Mouse (Mus musculus) stomach, embryonic 15.5 days (tissue): ENCODE measurements around the gene Serpinc1. TPM values are rescaled to one million over a fixed set of nuclear protein-coding genes. Genes with fewer than 3 reads are reported as not detected.
"Not testable (repeated sequence)": the region's sequence is repeated elsewhere in the genome, so short reads cannot be mapped to it uniquely, and the experiment has no call there.

Experiments
- ATAC-seq: fragments of 200-750 bp; cut with Nextera tagmentation; 2 replicates; pipeline ENCODE4 v1.8.0; 2017; ENCODE audit warnings: low read depth, moderate number of reproducible peaks, moderate TSS enrichment; ENCODE audit not compliant: insufficient read depth, low FRiP score
- H3K27ac ChIP-seq: fragments of 300-500 bp; sonication (generic); 2 replicates; pipeline ENCODE4 v1.5.1; 2015; ENCODE audit warnings: mild to moderate bottlenecking, inconsistent platforms
- H3K27me3 ChIP-seq: fragments of 300-500 bp; sonication (generic); replicated peaks from 2 replicates; pipeline ENCODE4 v1.6.1; 2015; ENCODE audit warnings: inconsistent platforms
- H3K36me3 ChIP-seq: fragments of 300-500 bp; sonication (generic); 2 replicates; pipeline ENCODE4 v1.6.1; 2015; ENCODE audit warnings: inconsistent platforms
- H3K4me1 ChIP-seq: fragments of 300-500 bp; sonication (generic); 2 replicates; pipeline ENCODE4 v1.6.1; 2015; ENCODE audit warnings: inconsistent platforms
- H3K4me2 ChIP-seq: fragments of 300-500 bp; sonication (generic); 2 replicates; pipeline ENCODE4 v1.6.1; 2015; ENCODE audit warnings: mild to moderate bottlenecking, inconsistent platforms
- H3K4me3 ChIP-seq: fragments of 300-500 bp; sonication (generic); replicated peaks from 2 replicates; pipeline ENCODE4 v1.5.1; 2015; ENCODE audit warnings: inconsistent platforms
- H3K9ac ChIP-seq: fragments of 300-500 bp; sonication (generic); 2 replicates; pipeline ENCODE4 v1.6.1; 2015; ENCODE audit warnings: inconsistent platforms
- H3K9me3 ChIP-seq: fragments of 300-500 bp; sonication (generic); 2 replicates; pipeline ENCODE4 v1.6.1; 2016; ENCODE audit warnings: inconsistent platforms
- WGBS: fragments of 180-500 bp; shearing (Covaris S2); methylation state at CpG from one replicate; pipeline ENCODE4 v1.1.7; 2015; 5-methylcytosine and 5-hydroxymethylcytosine counted together
- polyA plus RNA-seq: library from polyadenylated mRNA; unstranded; fragments of >200 nt; fragmentation: Nextera tagmentation; extraction: Ambion mirVana; gene quantifications from 2 replicates; pipeline ENCODE4 v1.2.1, GENCODE M21; 2015

The Serpinc1 gene
- polyA plus RNA-seq, 1 experiment from 2014 or later: 49.3 TPM

GRCm38 (mm10) chr1:161027196-161027595 is 48.8 kb downstream of the Serpinc1 start:
- Histone ChIP-seq H3K36me3 (peaks cover 5% of the 10 kb centered on the region; the same call in 1 of the 2 replicates), H3K9ac (no peak overlapping the region), H3K4me3 (no peak overlapping the region), H3K27ac (no peak overlapping the region), H3K4me1 (no peaks in the 10 kb centered on the region), H3K9me3 (no peaks in the 10 kb centered on the region), H3K27me3 (no peaks in the 10 kb centered on the region), H3K4me2 (no peak overlapping the region)
- WGBS: 81% methylated on average over 2 of the region's 2 CpGs
- no peak for ATAC-seq

GRCm38 (mm10) chr1:161028427-161028826 is 50.0 kb downstream of the Serpinc1 start:
- H3K9me3 ChIP-seq, H3K36me3 ChIP-seq, H3K9ac ChIP-seq, H3K4me2 ChIP-seq, H3K27ac ChIP-seq, ATAC-seq, H3K27me3 ChIP-seq, H3K4me1 ChIP-seq, H3K4me3 ChIP-seq: not testable (repeated sequence)
- 95% methylated on average over 1 of the region's 1 CpGs for whole genome bisulfite sequencing

- no peaks in the 10 kb centered on the region for H3K27me3 ChIP-seq
- H3K27ac ChIP-seq: no peak overlapping the region
- ATAC-seq: no peak
- H3K4me2 ChIP-seq: no peak overlapping the region
- no peak overlapping the region for H3K9ac ChIP-seq
- H3K9me3 ChIP-seq: no peaks in the 10 kb centered on the region
- no peak overlapping the region for H3K4me3 ChIP-seq
- peaks cover 5% of the 10 kb centered on the region; the same call in 1 of the 2 replicates for H3K36me3 ChIP-seq
- peaks cover 11% of the 10 kb centered on the region; the same call in 1 of the 2 replicates for H3K4me1 ChIP-seq
- 89% methylated on average over 3 of the region's 3 CpGs for WGBS
Observed at GRCm38 (mm10) chr1:161030058-161030457, 51.7 kb downstream of the Serpinc1 start.

- Histone ChIP-seq H3K36me3 (peaks cover 5% of the 10 kb centered on the region; the same call in 1 of the 2 replicates), H3K27me3 (no peaks in the 10 kb centered on the region), H3K4me3 (no peak overlapping the region), H3K9me3 (no peaks in the 10 kb centered on the region), H3K27ac (no peak overlapping the region), H3K4me1 (peaks cover 11% of the 10 kb centered on the region; the same call in 1 of the 2 replicates), H3K4me2 (no peak overlapping the region), H3K9ac (no peak overlapping the region)
- WGBS: 92% methylated on average over 9 of the region's 9 CpGs
- no peak for ATAC-seq
Observed at GRCm38 (mm10) chr1:161031881-161032280, 53.5 kb downstream of the Serpinc1 start.

- Histone ChIP-seq H3K27me3 (no peaks in the 10 kb centered on the region), H3K4me2 (no peak overlapping the region), H3K27ac (no peak overlapping the region), H3K4me1 (peaks cover 11% of the 10 kb centered on the region; the same call in 1 of the 2 replicates), H3K9me3 (no peaks in the 10 kb centered on the region), H3K4me3 (no peak overlapping the region), H3K36me3 (peaks cover 5% of the 10 kb centered on the region; the same call in 1 of the 2 replicates), H3K9ac (no peak overlapping the region)
- 83% methylated on average over 7 of the region's 7 CpGs for WGBS
- ATAC-seq: no peak
Observed at GRCm38 (mm10) chr1:161032345-161032744, 54.0 kb downstream of the Serpinc1 start.

DNA sequence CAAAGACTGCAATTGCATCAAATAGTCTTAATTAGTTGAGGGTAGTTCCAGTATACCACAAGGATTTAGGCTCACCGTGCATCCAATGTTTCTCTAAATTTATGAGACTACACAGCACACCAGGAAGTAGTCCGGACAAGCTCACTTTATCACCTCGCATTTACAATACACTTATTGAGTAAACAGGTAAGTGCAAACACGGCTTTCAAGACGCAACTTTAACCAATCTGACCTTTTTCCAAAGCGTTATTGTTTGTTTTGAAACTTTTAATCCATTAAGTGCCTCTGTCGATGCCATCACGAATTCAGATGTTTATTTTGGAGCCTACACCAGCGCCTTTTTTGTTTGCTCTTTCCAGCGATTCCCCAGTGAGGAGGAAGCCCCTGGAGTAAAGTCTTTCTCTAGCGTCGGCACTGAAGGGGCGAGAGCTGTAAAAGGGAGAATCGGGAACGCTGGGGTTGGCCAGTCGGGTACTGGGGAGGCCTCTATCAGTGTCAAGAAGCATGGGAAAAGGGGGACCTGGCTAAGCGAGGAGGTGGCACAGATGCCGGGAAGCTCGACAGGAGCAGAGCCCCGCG is 55.6 kb downstream of the Serpinc1 start:
- Histone ChIP-seq H3K36me3 (peaks cover 7% of the 10 kb centered on the region; the same call in 1 of the 2 replicates), H3K9ac (peak overlapping the region; percentile 70), H3K4me2 (peak overlapping the region; percentile 57), H3K4me1 (peaks cover 11% of the 10 kb centered on the region; the same call in 1 of the 2 replicates), H3K27me3 (no peaks in the 10 kb centered on the region), H3K4me3 (peak overlapping the region; percentile 81), H3K27ac (peak overlapping the region; percentile 92), H3K9me3 (no peaks in the 10 kb centered on the region)
- ATAC-seq: no peak
- WGBS: under 1% methylated on average over 21 of the region's 21 CpGs

DNA sequence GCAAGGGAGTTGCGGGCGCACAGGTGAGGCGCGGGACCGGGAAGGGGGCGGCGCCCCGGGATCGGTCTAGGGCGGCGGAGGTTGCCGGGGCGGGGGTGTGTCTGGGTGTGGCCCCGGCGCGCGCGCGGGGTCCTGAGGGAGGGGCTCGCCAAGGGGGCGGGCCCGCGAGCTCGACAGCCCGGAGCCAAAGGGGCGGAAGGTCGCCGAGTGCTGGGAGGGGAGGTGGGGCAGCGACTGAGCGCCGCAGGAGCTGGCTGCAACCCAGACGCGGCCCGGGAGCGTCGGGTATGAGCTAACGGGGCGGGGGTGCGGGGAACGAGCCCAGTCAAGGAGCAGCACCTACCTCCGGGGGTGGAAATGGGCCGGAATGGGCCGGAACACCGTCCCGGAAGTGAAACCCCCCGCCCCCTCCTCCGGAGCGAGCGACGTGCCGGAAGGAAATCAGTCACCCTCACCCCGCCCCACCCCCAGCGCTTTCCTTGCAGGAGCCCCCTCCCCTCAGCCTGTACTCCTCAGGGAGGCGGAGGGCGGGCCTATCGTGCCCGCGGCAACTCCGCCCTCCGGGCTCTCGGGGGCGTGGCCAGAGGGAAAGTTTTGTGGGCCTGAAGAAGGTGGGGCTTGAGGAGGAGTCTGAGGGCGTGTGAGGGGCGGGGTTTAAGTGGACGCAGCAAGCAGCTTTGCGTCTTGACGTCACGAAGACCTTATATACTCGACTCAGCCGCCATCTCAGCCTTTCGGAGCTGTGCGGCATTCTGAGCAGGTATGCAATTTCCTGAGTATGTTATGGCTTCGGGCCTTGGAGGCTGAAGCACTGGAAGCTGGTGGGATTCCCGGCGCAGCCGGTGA is 56.3 kb downstream of the Serpinc1 start, which contains the start of gene Zbtb37:
Gene Zbtb37 (minus strand): TSS at position 415 of the 846 bp plus-strand sequence.
- H3K36me3 ChIP-seq: peaks cover 11% of the 10 kb centered on the region
- under 1% methylated on average over 69 of the region's 76 CpGs for WGBS

GRCm38 (mm10) chr1:161035281-161035785 is 56.9 kb downstream of the Serpinc1 start:
- peaks cover 11% of the 10 kb centered on the region; the same call in 1 of the 2 replicates for H3K4me1 ChIP-seq
- H3K4me3 ChIP-seq: peak overlapping the region; percentile 81
- peak overlapping the region; percentile 85 for H3K27ac ChIP-seq
- WGBS: under 1% methylated on average over 14 of the region's 14 CpGs
- H3K9ac ChIP-seq: peak overlapping the region; percentile 59
- peak overlapping the region; percentile 70 for H3K4me2 ChIP-seq
- no peak for ATAC-seq
- H3K27me3 ChIP-seq: no peaks in the 10 kb centered on the region
- peaks cover 11% of the 10 kb centered on the region for H3K36me3 ChIP-seq
- H3K9me3 ChIP-seq: no peaks in the 10 kb centered on the region

More for the DNA sequence above, 56.3 kb downstream of the Serpinc1 start, which contains the start of gene Zbtb37:
- H3K27ac ChIP-seq: peak within 1 kb of the TSS; percentile 92
- H3K4me2 ChIP-seq: peak within 1 kb of the TSS; percentile 70
- H3K4me3 ChIP-seq: peak within 1 kb of the TSS; percentile 81
- no peaks in the 10 kb centered on the region for H3K9me3 ChIP-seq
- ATAC-seq: peak; percentile 90
- peaks cover 11% of the 10 kb centered on the region; the same call in 1 of the 2 replicates for H3K4me1 ChIP-seq
- no peaks in the 10 kb centered on the region for H3K27me3 ChIP-seq
- peak within 1 kb of the TSS; percentile 70 for H3K9ac ChIP-seq

DNA sequence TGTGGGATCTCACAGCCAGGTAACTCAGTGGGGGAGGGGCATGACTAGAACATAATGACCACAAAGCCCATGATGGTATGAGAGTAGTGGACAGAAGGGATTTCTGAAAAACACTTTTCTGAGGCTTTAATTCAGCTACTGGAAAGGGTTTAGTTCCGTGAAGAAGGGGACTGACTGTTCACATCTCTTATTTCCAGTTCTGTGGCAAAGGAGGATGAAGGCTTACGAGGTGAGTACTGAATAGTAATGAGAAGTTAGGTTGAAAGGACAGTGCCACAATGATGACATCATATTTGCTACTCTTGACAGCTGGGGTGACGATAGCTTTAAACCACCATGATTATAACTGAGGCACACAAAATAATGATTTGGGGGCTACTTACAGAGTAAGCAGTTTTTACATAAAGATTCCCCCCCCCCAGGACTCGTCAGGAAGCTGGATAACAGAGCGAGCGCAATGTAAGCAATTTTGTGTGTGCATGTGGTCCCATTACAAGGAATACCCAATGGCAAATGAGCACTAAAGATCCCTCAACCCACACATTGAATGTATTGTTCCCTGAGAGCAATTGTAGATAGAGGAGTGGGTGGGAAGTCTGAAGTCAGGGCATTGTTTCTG is 57.5 kb downstream of the Serpinc1 start:
- H3K9me3 ChIP-seq: no peaks in the 10 kb centered on the region
- no peak for ATAC-seq
- H3K9ac ChIP-seq: peak overlapping the region; percentile 59
- H3K27ac ChIP-seq: peak overlapping the region; percentile 85
- H3K4me3 ChIP-seq: peak overlapping the region; percentile 81
- WGBS: 0% methylated on average over 6 of the region's 6 CpGs
- peaks cover 11% of the 10 kb centered on the region; the same call in 1 of the 2 replicates for H3K4me1 ChIP-seq
- H3K36me3 ChIP-seq: peaks cover 11% of the 10 kb centered on the region
- peak overlapping the region; percentile 70 for H3K4me2 ChIP-seq
- H3K27me3 ChIP-seq: no peaks in the 10 kb centered on the region

- Histone ChIP-seq H3K9me3 (no peaks in the 10 kb centered on the region), H3K27me3 (no peaks in the 10 kb centered on the region), H3K27ac (peak overlapping the region; percentile 85), H3K4me1 (peaks cover 11% of the 10 kb centered on the region; the same call in 1 of the 2 replicates), H3K4me2 (peak overlapping the region; percentile 70), H3K9ac (peak overlapping the region; percentile 59), H3K36me3 (peaks cover 11% of the 10 kb centered on the region), H3K4me3 (peak overlapping the region; percentile 81)
- 0% methylated on average over 5 of the region's 5 CpGs for WGBS
- ATAC-seq: no peak
Observed at GRCm38 (mm10) chr1:161036411-161036841, 58.0 kb downstream of the Serpinc1 start.

GRCm38 (mm10) chr1:161037026-161037425 is 58.6 kb downstream of the Serpinc1 start:
- Histone ChIP-seq H3K9me3 (no peaks in the 10 kb centered on the region), H3K9ac (peak overlapping the region; percentile 59; the same call in 1 of the 2 replicates), H3K4me3 (peak overlapping the region; percentile 81), H3K27ac (peak overlapping the region; percentile 85; the same call in 1 of the 2 replicates), H3K4me2 (peak overlapping the region; percentile 70), H3K36me3 (peaks cover 8% of the 10 kb centered on the region), H3K27me3 (no peaks in the 10 kb centered on the region), H3K4me1 (peaks cover 11% of the 10 kb centered on the region; the same call in 1 of the 2 replicates)
- WGBS: 2% methylated on average over 1 of the region's 1 CpGs
- no peak for ATAC-seq
